Mouse (Mus musculus) bone marrow, adult 2 months (tissue): Measurements from ENCODE around the gene Sim2.

Source experiments
- CTCF ChIP-seq: fragments of 200-500 bp; IDR thresholded peaks from 2 replicates; pipeline ENCODE4 v1.5.1; 2011; ENCODE audit warnings: low read length, control low read depth; ENCODE audit not compliant: control insufficient read depth, insufficient read depth
- POLR2A ChIP-seq: fragments of 200-500 bp; IDR thresholded peaks from 2 replicates; pipeline ENCODE4 v1.6.1; 2011; ENCODE audit warnings: low read depth, mild to moderate bottlenecking, control low read depth, low read length, borderline replicate concordance; ENCODE audit not compliant: control insufficient read depth

DNA sequence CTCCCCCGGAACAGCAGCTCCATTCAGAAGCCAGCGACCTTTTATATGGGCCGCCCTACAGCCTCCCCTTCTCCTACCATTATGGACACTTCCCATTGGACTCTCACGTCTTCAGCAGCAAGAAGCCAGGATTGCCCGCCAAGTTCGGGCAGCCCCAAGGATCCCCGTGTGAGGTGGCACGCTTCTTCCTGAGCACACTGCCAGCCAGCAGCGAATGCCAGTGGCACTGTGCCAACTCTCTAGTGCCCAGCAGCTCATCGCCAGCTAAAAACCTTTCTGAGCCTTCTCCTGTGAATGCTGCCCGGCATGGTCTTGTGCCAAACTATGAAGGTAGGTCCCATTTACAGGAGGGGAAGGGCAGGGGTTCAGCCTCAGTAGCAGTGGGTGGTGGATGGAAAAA, 38.5 kb downstream of the Sim2 start:
- TF ChIP-seq CTCF: no peak
- no peak for TF ChIP-seq POLR2A
